Mouse (Mus musculus) liver, embryonic 16.5 days (tissue): ENCODE data around the gene AY358078. TPM values are rescaled to one million over a fixed set of nuclear protein-coding genes. Genes with fewer than 3 reads are reported as not detected.
"Not testable (repeated sequence)": the region's sequence is repeated elsewhere in the genome, so short reads cannot be mapped to it uniquely, and the experiment has no call there.

ENCODE experiments used
- ATAC-seq: fragments of 200-750 bp; cut with Nextera tagmentation; 2 replicates; pipeline ENCODE4 v1.8.0; 2017; ENCODE audit warnings: low read depth, mild to moderate bottlenecking, moderate number of reproducible peaks, moderate library complexity
- H3K27ac ChIP-seq: fragments of 300-500 bp; sonication (generic); 2 replicates; pipeline ENCODE4 v1.5.1; 2014; ENCODE audit warnings: mild to moderate bottlenecking, low read length
- H3K27me3 ChIP-seq: fragments of 300-500 bp; sonication (generic); 2 replicates; pipeline ENCODE4 v1.6.1; 2014; ENCODE audit warnings: low read depth, low read length, mixed read lengths; ENCODE audit not compliant: control insufficient read depth, insufficient read depth
- H3K36me3 ChIP-seq: fragments of 300-500 bp; sonication (generic); 2 replicates; pipeline ENCODE4 v1.6.1; 2014; ENCODE audit warnings: mild to moderate bottlenecking; ENCODE audit not compliant: control insufficient read depth, insufficient read depth
- H3K4me1 ChIP-seq: fragments of 300-500 bp; sonication (generic); 2 replicates; pipeline ENCODE4 v1.6.1; 2014; ENCODE audit warnings: low read depth, low read length, mixed read lengths; ENCODE audit not compliant: control insufficient read depth
- H3K4me2 ChIP-seq: fragments of 300-500 bp; sonication (generic); 2 replicates; pipeline ENCODE4 v1.6.1; 2014; ENCODE audit warnings: low read depth, low read length, mixed read lengths
- H3K4me3 ChIP-seq: fragments of 300-500 bp; sonication (generic); 2 replicates; pipeline ENCODE4 v1.5.1; 2014; ENCODE audit warnings: low read depth, mild to moderate bottlenecking, low read length
- H3K9ac ChIP-seq: fragments of 300-500 bp; sonication (generic); 2 replicates; pipeline ENCODE4 v1.6.1; 2014; ENCODE audit warnings: low read depth, low read length
- H3K9me3 ChIP-seq: fragments of 300-500 bp; sonication (generic); replicated peaks from 2 replicates; pipeline ENCODE4 v1.6.1; 2016; ENCODE audit warnings: low read length; ENCODE audit not compliant: control insufficient read depth
- WGBS: fragments of 180-500 bp; shearing (Covaris S2); extraction: QIAGEN DNeasy Blood & Tissue Kit; methylation state at CpG from one replicate; pipeline ENCODE4 v1.1.7; 2014; ENCODE audit not compliant: insufficient replicate concordance; 5-methylcytosine and 5-hydroxymethylcytosine counted together
- microRNA-seq: library from miRNA; unstranded; fragments of <30 nt; microRNA quantifications from one replicate; pipeline ENCODE4, GENCODE M21; 2016
- polyA plus RNA-seq: library from polyadenylated mRNA; unstranded; fragments of >200 nt; fragmentation: Nextera tagmentation; extraction: Ambion mirVana; gene quantifications from 2 replicates; pipeline ENCODE4 v1.2.1, GENCODE M21; 2015

AY358078 gene
- polyA plus RNA-seq, 1 experiment from 2014 or later, result not detected

DNA sequence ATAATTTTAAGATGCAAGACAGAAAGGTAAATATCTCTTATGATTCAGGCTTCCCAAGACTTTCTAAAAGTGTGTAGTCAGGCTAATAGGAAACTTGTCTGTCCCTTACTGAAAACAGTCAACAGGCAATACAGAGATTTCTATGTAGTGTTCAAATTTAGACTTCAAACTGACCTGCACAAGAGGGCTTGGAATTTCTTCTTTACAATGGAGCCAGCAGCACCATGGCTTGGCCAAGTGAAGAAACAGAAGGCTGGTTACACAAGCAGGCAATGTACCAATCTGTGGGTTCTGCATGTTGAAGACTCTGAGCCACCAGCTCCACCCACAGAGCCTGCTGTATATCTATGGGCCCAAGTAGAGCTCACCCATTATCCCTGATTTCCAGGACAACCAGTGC lies 53.6 kb downstream of the AY358078 start, which contains the start of gene Ear6:
Ear6 (plus strand) TSS at position 301 of the 400 bp plus-strand sequence.
- ATAC-seq, result no peak
- no peak within 1 kb of the TSS for H3K27ac ChIP-seq
- no peak within 1 kb of the TSS for H3K9ac ChIP-seq
- no peaks in the 10 kb centered on the region for H3K36me3 ChIP-seq
- no peaks in the 10 kb centered on the region for H3K4me1 ChIP-seq
- H3K27me3 ChIP-seq, result no peaks in the 10 kb centered on the region
- H3K4me2 ChIP-seq, result no peak within 1 kb of the TSS
- H3K4me3 ChIP-seq, result no peak within 1 kb of the TSS
- H3K9me3 ChIP-seq, result no peaks in the 10 kb centered on the region

DNA sequence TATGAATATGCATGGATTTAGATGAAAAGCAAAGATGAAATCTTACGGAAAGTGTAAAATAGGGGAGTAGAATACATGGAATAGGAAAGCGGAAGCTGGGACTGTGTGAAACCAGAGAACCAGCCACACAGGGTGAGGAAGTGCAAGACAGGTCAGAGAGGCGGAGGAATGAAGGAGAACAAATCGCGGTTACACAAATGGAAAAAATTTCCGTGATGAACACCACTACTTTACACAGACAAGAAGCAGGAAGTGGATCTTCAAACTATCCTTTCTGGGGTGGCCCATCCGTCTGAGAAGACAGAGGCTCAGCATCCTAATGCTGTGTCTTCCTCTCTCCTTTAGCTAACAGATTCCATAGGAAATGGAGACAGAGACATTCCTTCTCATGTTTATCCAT lies 55.4 kb downstream of the AY358078 start:
- not testable (repeated sequence) for H3K4me3 ChIP-seq, H3K27me3 ChIP-seq, H3K4me1 ChIP-seq, ATAC-seq, H3K9me3 ChIP-seq, H3K9ac ChIP-seq, H3K4me2 ChIP-seq, H3K27ac ChIP-seq, H3K36me3 ChIP-seq
- 60% methylated on average over 7 of the region's 7 CpGs for WGBS

DNA sequence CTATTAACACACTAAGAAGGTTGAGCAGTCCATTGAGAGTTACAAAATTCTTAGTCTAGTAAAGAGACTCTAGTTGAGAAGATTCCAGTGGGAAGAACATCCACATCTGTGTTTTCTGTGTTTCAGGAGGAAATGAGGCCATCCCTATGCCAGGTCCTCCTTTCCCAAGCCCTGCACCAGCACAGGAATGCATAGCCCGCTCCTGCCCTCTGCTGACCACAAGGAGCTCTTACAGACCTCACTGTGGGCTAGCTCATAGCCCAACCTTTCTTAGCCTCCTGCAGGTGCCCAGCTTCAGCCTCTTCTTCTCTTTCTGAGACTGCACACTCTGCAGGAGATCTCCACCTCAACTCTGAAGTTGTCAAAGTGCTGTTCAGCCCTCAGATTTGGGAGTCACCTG lies 63.8 kb downstream of the AY358078 start:
- not testable (repeated sequence) for H3K4me1 ChIP-seq, H3K9me3 ChIP-seq, H3K9ac ChIP-seq, H3K36me3 ChIP-seq, H3K4me2 ChIP-seq, ATAC-seq, H3K27ac ChIP-seq, H3K4me3 ChIP-seq, H3K27me3 ChIP-seq
- 16% methylated on average over 1 of the region's 1 CpGs for WGBS

DNA sequence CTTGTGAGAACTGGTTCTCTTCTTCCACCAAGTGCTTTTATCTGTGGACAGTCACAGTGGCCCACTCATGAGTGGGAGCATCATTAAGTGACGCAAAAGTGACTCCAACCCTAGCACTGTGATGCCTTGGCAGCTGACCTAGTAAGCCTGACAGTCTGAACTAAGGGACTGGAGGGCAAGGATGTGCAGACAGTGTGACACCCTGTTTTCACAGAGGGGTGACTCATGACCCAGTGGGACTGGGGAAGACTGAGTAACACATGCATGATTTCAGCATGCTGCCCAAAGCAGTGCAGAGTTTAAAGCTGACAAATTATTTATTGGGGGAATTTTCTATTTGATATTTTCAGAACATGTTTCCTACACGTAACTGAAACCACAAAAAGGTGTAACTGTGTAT lies 70.9 kb downstream of the AY358078 start:
- no peak overlapping the region for H3K27ac ChIP-seq
- H3K4me3 ChIP-seq, result no peak overlapping the region
- H3K9me3 ChIP-seq, result no peaks in the 10 kb centered on the region
- no peak overlapping the region for H3K4me2 ChIP-seq
- H3K36me3 ChIP-seq, result no peaks in the 10 kb centered on the region
- WGBS, result 51% methylated on average over 2 of the region's 2 CpGs
- no peaks in the 10 kb centered on the region for H3K4me1 ChIP-seq
- ATAC-seq, result no peak
- H3K27me3 ChIP-seq, result no peaks in the 10 kb centered on the region
- no peak overlapping the region for H3K9ac ChIP-seq

DNA sequence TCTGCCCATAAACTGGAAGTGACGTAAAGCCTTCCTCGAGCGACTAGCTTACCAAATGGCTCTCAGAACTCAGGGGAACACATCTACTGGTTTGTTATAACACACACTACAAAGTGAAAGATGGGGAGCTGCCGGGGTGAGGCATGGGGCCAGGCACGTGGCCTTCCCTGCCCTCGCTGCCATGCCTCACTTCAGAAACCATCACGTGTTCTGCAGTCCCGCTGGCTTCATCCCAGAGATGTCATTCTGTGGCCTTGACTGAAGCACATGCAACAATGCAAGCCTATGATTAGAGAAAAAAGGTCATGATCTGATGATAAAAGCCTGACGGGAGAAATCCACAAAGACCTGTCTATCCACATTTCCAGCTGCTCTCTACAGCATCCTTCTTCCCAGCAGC lies 71.9 kb downstream of the AY358078 start:
- Histone ChIP-seq H3K9me3 (no peaks in the 10 kb centered on the region), H3K27ac (no peak overlapping the region), H3K27me3 (no peaks in the 10 kb centered on the region), H3K4me3 (no peak overlapping the region), H3K36me3 (no peaks in the 10 kb centered on the region), H3K4me2 (no peak overlapping the region), H3K9ac (no peak overlapping the region), H3K4me1 (no peaks in the 10 kb centered on the region)
- ATAC-seq, result no peak
- WGBS, result 68% methylated on average over 9 of the region's 9 CpGs

Small RNA genes lying within 50 kb of the gene (microRNA-seq; reads per million reads assigned to microRNA genes)
- gene Gm27375, result not detected

Other genes starting within 250 kb of the AY358078 start
- 0.14 and 0.20 TPM in 2 replicates for gene Gm5622, start 247.3 kb upstream of the AY358078 start, polyA plus RNA-seq
- gene Gm17175, start 226.0 kb upstream of the AY358078 start, polyA plus RNA-seq, result not detected in 2 replicates
- gene Gm17174, start 207.9 kb upstream of the AY358078 start, polyA plus RNA-seq, result not detected in 2 replicates
- not detected in 2 replicates for gene Gm17078, start 188.7 kb upstream of the AY358078 start, polyA plus RNA-seq
- gene Gm4181, start 164.4 kb upstream of the AY358078 start, polyA plus RNA-seq, result not detected in 2 replicates
- gene Gm17079, start 104.6 kb upstream of the AY358078 start, polyA plus RNA-seq, result not detected in 2 replicates
- gene Gm5800, start 82.9 kb upstream of the AY358078 start, polyA plus RNA-seq, result not detected in 2 replicates
- gene Ang4, start 26.5 kb upstream of the AY358078 start, polyA plus RNA-seq, result not detected in 2 replicates
- 13.2 and 14.6 TPM in 2 replicates for gene Ear6, start 53.7 kb downstream of the AY358078 start, polyA plus RNA-seq
- gene Mettl17, start 84.8 kb downstream of the AY358078 start, polyA plus RNA-seq, result 10.8 and 12.9 TPM in 2 replicates
- gene Slc39a2, start 92.8 kb downstream of the AY358078 start, polyA plus RNA-seq, result 0.06 and 0.09 TPM in 2 replicates
- gene Ndrg2, start 114.1 kb downstream of the AY358078 start, polyA plus RNA-seq, result 51.8 and 66.4 TPM in 2 replicates
- gene Tppp2, start 118.4 kb downstream of the AY358078 start, polyA plus RNA-seq, result not detected in 2 replicates
- not detected in 2 replicates for gene Rnase13, start 122.7 kb downstream of the AY358078 start, polyA plus RNA-seq
- 12.5 and 14.6 TPM in 2 replicates for gene Arhgef40, start 184.7 kb downstream of the AY358078 start, polyA plus RNA-seq
- 0.15 and 0.28 TPM in 2 replicates for gene Tmem253, start 215.6 kb downstream of the AY358078 start, polyA plus RNA-seq
- gene Zfp219, start 220.7 kb downstream of the AY358078 start, polyA plus RNA-seq, result 7.4 and 8.9 TPM in 2 replicates
- gene Olfr221, start 242.4 kb downstream of the AY358078 start, polyA plus RNA-seq, result not detected in 2 replicates